Mouse (Mus musculus) forebrain, embryonic 15.5 days (tissue): ENCODE results near the gene Celf6. TPM values are rescaled to one million over a fixed set of nuclear protein-coding genes. Genes with fewer than 3 reads are reported as not detected.
A peak's percentile ranks its signal among the peaks of the same experiment; 100 is the strongest.

Source experiments
- ATAC-seq: fragments of 200-750 bp; cut with Nextera tagmentation; replicated peaks from 2 replicates; pipeline ENCODE4 v1.8.0; 2017; ENCODE audit warnings: mild to moderate bottlenecking, moderate TSS enrichment, moderate library complexity
- H3K27ac ChIP-seq: fragments of 300-500 bp; sonication (generic); replicated peaks from 2 replicates; pipeline ENCODE4 v1.5.1; 2015; ENCODE audit warnings: mild to moderate bottlenecking, inconsistent platforms
- H3K27me3 ChIP-seq: fragments of 300-500 bp; sonication (generic); 2 replicates; pipeline ENCODE4 v1.6.1; 2015; ENCODE audit warnings: inconsistent platforms
- H3K36me3 ChIP-seq: fragments of 300-500 bp; sonication (generic); 2 replicates; pipeline ENCODE4 v1.6.1; 2015; ENCODE audit warnings: mild to moderate bottlenecking, inconsistent platforms
- H3K4me1 ChIP-seq: fragments of 300-500 bp; sonication (generic); 2 replicates; pipeline ENCODE4 v1.6.1; 2015; ENCODE audit warnings: inconsistent platforms
- H3K4me2 ChIP-seq: fragments of 300-500 bp; sonication (generic); replicated peaks from 2 replicates; pipeline ENCODE4 v1.6.1; 2015; ENCODE audit warnings: mild to moderate bottlenecking, inconsistent platforms
- H3K4me3 ChIP-seq: fragments of 300-500 bp; sonication (generic); 2 replicates; pipeline ENCODE4 v1.5.1; 2015; ENCODE audit warnings: mild to moderate bottlenecking, inconsistent platforms
- H3K9ac ChIP-seq: fragments of 300-500 bp; sonication (generic); replicated peaks from 2 replicates; pipeline ENCODE4 v1.6.1; 2015; ENCODE audit warnings: mild to moderate bottlenecking, inconsistent platforms
- H3K9me3 ChIP-seq: fragments of 300-500 bp; sonication (generic); 2 replicates; pipeline ENCODE4 v1.6.1; 2016; ENCODE audit warnings: inconsistent platforms
- WGBS: fragments of 180-500 bp; shearing (Covaris S2); methylation state at CpG from one replicate; pipeline ENCODE4 v1.1.7; 2015; ENCODE audit warnings: mixed read lengths; 5-methylcytosine and 5-hydroxymethylcytosine counted together
- polyA plus RNA-seq: library from polyadenylated mRNA; unstranded; fragments of >200 nt; fragmentation: Nextera tagmentation; extraction: Ambion mirVana; gene quantifications from 2 replicates; pipeline ENCODE4 v1.2.1, GENCODE M21; 2015

Celf6 gene
- polyA plus RNA-seq, 1 experiment from 2014 or later, result 34.3 TPM

DNA sequence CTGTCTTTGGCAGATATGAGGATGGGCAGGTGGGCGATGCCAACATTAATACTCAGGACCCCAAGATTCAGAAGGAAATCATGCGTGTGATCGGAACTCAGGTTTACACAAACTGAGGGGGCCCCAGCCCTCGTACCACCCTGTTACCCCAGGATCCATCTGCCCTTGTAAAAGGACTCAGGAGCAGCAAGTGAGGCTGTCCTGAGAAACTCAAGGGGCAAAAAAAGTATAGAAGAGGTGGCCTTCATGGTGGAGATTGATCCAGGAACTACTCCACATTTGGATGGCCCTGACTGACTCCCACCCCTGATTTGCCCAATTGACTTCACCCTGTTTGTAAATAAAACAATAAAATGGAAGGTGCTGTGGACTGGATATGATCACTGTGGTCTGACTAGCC is 72.2 kb downstream of the Celf6 start:
- Histone ChIP-seq H3K27me3 (no peaks in the 10 kb centered on the region), H3K9ac (no peak overlapping the region), H3K9me3 (no peaks in the 10 kb centered on the region), H3K4me3 (no peak overlapping the region), H3K36me3 (peaks cover 54% of the 10 kb centered on the region), H3K4me2 (no peak overlapping the region), H3K4me1 (no peaks in the 10 kb centered on the region), H3K27ac (no peak overlapping the region)
- WGBS, result 94% methylated on average over 4 of the region's 4 CpGs
- no peak for ATAC-seq

DNA sequence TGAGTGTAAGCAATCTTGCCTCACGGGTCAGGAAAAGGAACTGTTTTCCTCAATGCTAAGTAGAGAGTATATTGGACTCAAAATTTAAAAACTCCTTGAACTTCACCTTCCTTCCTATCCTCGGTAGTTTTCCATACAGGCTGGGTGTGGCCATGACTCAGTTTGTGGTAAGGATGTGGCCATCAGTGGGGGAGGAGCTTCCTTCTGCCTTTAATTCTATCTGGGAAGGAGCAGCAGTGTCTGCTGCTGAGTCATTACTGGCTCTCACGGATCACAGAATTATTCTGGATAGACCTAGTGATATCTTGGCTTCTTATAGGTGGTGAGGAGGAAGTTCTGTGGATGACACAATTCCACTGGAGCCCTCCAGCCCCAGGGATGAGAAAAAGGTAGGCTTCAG is 75.7 kb downstream of the Celf6 start:
- Histone ChIP-seq H3K27me3 (no peaks in the 10 kb centered on the region), H3K9me3 (no peaks in the 10 kb centered on the region), H3K4me3 (no peak overlapping the region), H3K4me2 (no peak overlapping the region), H3K27ac (no peak overlapping the region), H3K36me3 (peaks cover 36% of the 10 kb centered on the region), H3K4me1 (peaks cover 10% of the 10 kb centered on the region), H3K9ac (no peak overlapping the region)
- WGBS, result 36% methylated on average over 3 of the region's 3 CpGs
- no peak for ATAC-seq

DNA sequence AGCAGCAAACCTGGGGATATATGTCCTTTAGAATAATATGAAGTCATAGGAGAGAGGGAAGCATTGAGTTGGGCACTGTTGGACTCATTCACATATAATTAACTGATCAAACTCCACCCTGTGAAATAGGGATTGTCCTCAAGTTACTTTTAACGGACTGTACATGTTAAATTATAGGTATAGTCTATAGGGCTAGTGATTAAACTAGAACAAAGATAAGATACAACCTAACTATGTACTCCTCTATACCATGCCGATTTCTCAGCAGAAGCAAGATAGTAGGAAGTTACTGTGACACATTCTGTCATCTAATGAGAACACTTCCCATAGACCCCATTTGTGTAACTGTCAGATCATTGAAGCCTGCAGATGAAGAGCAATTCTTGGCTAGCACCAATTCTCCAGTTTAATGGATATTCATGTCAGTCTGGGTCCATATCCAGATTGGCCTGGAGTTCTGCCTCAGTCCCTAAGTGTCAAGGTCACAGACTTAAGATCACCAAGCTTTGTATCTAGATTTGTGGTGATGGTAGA is 76.8 kb downstream of the Celf6 start:
- Histone ChIP-seq H3K4me2 (no peak overlapping the region), H3K27me3 (no peaks in the 10 kb centered on the region), H3K27ac (no peak overlapping the region), H3K4me3 (no peak overlapping the region), H3K4me1 (peaks cover 22% of the 10 kb centered on the region), H3K36me3 (peaks cover 25% of the 10 kb centered on the region), H3K9ac (no peak overlapping the region), H3K9me3 (no peaks in the 10 kb centered on the region)
- WGBS, result 85% methylated on average over 2 of the region's 2 CpGs
- no peak for ATAC-seq

GRCm38 (mm10) chr9:59655958-59656634 is 78.4 kb downstream of the Celf6 start, which contains the start of gene Pkm:
Gene Pkm, plus strand, starts transcription at chr9:59656368.
- Histone ChIP-seq H3K36me3 (peaks cover 10% of the 10 kb centered on the region), H3K9me3 (no peaks in the 10 kb centered on the region), H3K27ac (peak within 1 kb of the TSS; percentile 98), H3K4me3 (peak within 1 kb of the TSS; percentile 93), H3K4me2 (peak within 1 kb of the TSS; percentile 77), H3K4me1 (peaks cover 37% of the 10 kb centered on the region), H3K27me3 (no peaks in the 10 kb centered on the region), H3K9ac (peak within 1 kb of the TSS; percentile 90)
- WGBS, result under 1% methylated on average over 46 of the region's 46 CpGs
- peak; percentile 92 for ATAC-seq

Other genes starting within 250 kb of the Celf6 start
- 40.6 and 44.2 TPM in 2 replicates for gene Bbs4, start 224.4 kb upstream of the Celf6 start, polyA plus RNA-seq
- gene Arih1, start 91.3 kb upstream of the Celf6 start, polyA plus RNA-seq, result 18.2 and 18.8 TPM in 2 replicates
- gene Hexa, start 38.4 kb upstream of the Celf6 start, polyA plus RNA-seq, result 47.5 and 53.0 TPM in 2 replicates
- gene Tmem202, start 38.1 kb upstream of the Celf6 start, polyA plus RNA-seq, result 0.47 and 0.74 TPM in 2 replicates
- 188 and 191 TPM in 2 replicates for gene Parp6, start 39.4 kb downstream of the Celf6 start, polyA plus RNA-seq
- 1,184 and 1,237 TPM in 2 replicates for gene Pkm, start 78.5 kb downstream of the Celf6 start, polyA plus RNA-seq
- gene Gramd2, start 102.2 kb downstream of the Celf6 start, polyA plus RNA-seq, result 3.4 and 4.0 TPM in 2 replicates
- gene Senp8, start 172.8 kb downstream of the Celf6 start, polyA plus RNA-seq, result 10.1 and 11.1 TPM in 2 replicates
- 22.7 and 25.5 TPM in 2 replicates for gene Myo9a, start 173.0 kb downstream of the Celf6 start, polyA plus RNA-seq